Mouse (Mus musculus): Measurements from ENCODE around the gene Kif7. TPM values are rescaled to one million over a fixed set of nuclear protein-coding genes. Genes with fewer than 3 reads are reported as not detected.
A peak's percentile ranks its signal among the peaks of the same experiment; 100 is the strongest.

The Kif7 gene
- polyA plus RNA-seq, 1 experiment from 2014 or later: 6.3 TPM

GRCm38 (mm10) chr7:79705210-79705609, 10.3 kb downstream of the Kif7 start:
- DNase-seq (ENCODE audit: extremely low spot score, low spot score): no peak
- Histone ChIP-seq H3K4me3 (no peak overlapping the region), H3K36me3 (replicated peaks) (peaks cover 92% of the 10 kb centered on the region), H3K9me3 (no peaks in the 10 kb centered on the region), H3K27ac (no peak overlapping the region), H3K27me3 (ENCODE audit: poor library complexity, severe bottlenecking) (peaks cover 19% of the 10 kb centered on the region), H3K4me1 (peaks cover 7% of the 10 kb centered on the region)
- 89% methylated on average over 5 of the region's 5 CpGs for WGBS

GRCm38 (mm10) chr7:79702755-79703154, 12.8 kb downstream of the Kif7 start:
- Histone ChIP-seq H3K27me3 (ENCODE audit: poor library complexity, severe bottlenecking) (no peaks in the 10 kb centered on the region), H3K36me3 (replicated peaks) (peaks cover 100% of the 10 kb centered on the region), H3K4me1 (no peaks in the 10 kb centered on the region), H3K27ac (no peak overlapping the region), H3K9me3 (no peaks in the 10 kb centered on the region), H3K4me3 (no peak overlapping the region)
- DNase-seq (ENCODE audit: extremely low spot score, low spot score): no peak
- 87% methylated on average over 16 of the region's 16 CpGs for WGBS

GRCm38 (mm10) chr7:79696495-79696894, 19.0 kb downstream of the Kif7 start:
- DNase-seq (ENCODE audit: extremely low spot score, low spot score): no peak
- H3K27me3 ChIP-seq (ENCODE audit: poor library complexity, severe bottlenecking): no peaks in the 10 kb centered on the region
- WGBS: 88% methylated on average over 8 of the region's 8 CpGs
- H3K4me3 ChIP-seq: no peak overlapping the region
- peaks cover 100% of the 10 kb centered on the region for H3K36me3 ChIP-seq (replicated peaks)
- H3K4me1 ChIP-seq: no peaks in the 10 kb centered on the region
- H3K27ac ChIP-seq: no peak overlapping the region
- H3K9me3 ChIP-seq: no peaks in the 10 kb centered on the region

GRCm38 (mm10) chr7:79680231-79680630, 35.3 kb downstream of the Kif7 start:
- WGBS: 97% methylated on average over 2 of the region's 2 CpGs

DNA sequence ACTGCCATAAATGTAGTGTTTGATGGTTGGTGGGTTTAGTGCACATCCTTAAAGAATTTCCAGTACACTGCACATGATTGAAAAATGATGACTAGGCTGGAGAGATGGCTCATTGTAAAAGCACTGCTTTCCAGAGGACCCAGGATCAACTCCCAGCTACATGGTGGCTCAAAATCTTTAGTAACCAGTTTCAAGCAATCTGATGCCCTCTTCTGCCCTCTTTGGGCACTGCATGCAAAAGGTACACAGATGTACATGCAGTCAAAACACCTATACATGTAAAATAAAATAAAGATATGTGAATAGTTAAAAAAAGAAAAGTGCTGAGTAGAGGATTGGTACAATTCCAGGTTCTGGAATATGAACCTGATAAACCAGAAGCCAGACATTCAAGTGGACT, 36.3 kb downstream of the Kif7 start:
- H3K27me3 ChIP-seq (ENCODE audit: poor library complexity, severe bottlenecking): no peaks in the 10 kb centered on the region
- no peaks in the 10 kb centered on the region for H3K9me3 ChIP-seq
- H3K4me1 ChIP-seq: no peaks in the 10 kb centered on the region
- peaks cover 99% of the 10 kb centered on the region for H3K36me3 ChIP-seq (replicated peaks)
- no peak overlapping the region for H3K4me3 ChIP-seq
- DNase-seq (ENCODE audit: extremely low spot score, low spot score): no peak
- no peak overlapping the region for H3K27ac ChIP-seq

More at GRCm38 (mm10) chr7:79680231-79680630, 35.3 kb downstream of the Kif7 start:
- Histone ChIP-seq H3K36me3 (replicated peaks) (peaks cover 99% of the 10 kb centered on the region), H3K4me1 (no peaks in the 10 kb centered on the region), H3K4me3 (no peak overlapping the region), H3K27me3 (ENCODE audit: poor library complexity, severe bottlenecking) (no peaks in the 10 kb centered on the region), H3K27ac (no peak overlapping the region), H3K9me3 (no peaks in the 10 kb centered on the region)
- no peak for DNase-seq (ENCODE audit: extremely low spot score, low spot score)

GRCm38 (mm10) chr7:79670900-79671604, 44.5 kb downstream of the Kif7 start:
- WGBS: 97% methylated on average over 4 of the region's 4 CpGs
- Histone ChIP-seq H3K27ac (no peak overlapping the region), H3K36me3 (replicated peaks) (peaks cover 99% of the 10 kb centered on the region), H3K27me3 (ENCODE audit: poor library complexity, severe bottlenecking) (no peaks in the 10 kb centered on the region), H3K4me3 (no peak overlapping the region), H3K9me3 (no peaks in the 10 kb centered on the region), H3K4me1 (no peaks in the 10 kb centered on the region)
- no peak for DNase-seq (ENCODE audit: extremely low spot score, low spot score)

DNA sequence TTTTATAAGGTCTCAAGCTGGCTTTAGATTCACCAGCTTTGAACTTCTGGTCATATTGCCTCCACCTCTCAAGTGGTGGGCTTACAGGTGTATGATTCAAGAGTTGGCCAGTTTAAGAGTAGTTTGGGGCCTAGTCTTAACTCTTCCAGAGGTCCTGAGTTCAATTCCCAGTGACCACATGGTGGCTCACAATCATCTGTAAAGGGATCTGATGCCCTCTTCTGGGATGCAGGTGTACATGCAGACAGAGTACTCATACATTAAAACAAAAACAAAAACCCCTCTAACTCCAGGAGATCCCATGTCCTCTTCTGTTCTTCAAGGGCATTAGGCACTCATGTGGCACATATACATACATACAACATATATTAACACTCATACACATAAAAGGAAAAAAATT, 48.8 kb downstream of the Kif7 start:
- Histone ChIP-seq H3K4me3 (no peak overlapping the region), H3K9me3 (no peaks in the 10 kb centered on the region), H3K27me3 (ENCODE audit: poor library complexity, severe bottlenecking) (no peaks in the 10 kb centered on the region), H3K27ac (no peak overlapping the region), H3K4me1 (peaks cover 25% of the 10 kb centered on the region), H3K36me3 (replicated peaks) (peaks cover 95% of the 10 kb centered on the region)
- no peak for DNase-seq (ENCODE audit: extremely low spot score, low spot score)

- Histone ChIP-seq H3K4me3 (peak overlapping the region; percentile 100), H3K4me1 (peaks cover 44% of the 10 kb centered on the region), H3K27me3 (ENCODE audit: poor library complexity, severe bottlenecking) (no peaks in the 10 kb centered on the region), H3K9me3 (no peaks in the 10 kb centered on the region), H3K27ac (peak overlapping the region; percentile 96), H3K36me3 (replicated peaks) (peaks cover 42% of the 10 kb centered on the region)
- 17% methylated on average over 5 of the region's 5 CpGs for WGBS
- no peak for DNase-seq (ENCODE audit: extremely low spot score, low spot score)
These were observed 54.1 kb downstream of the Kif7 start for GRCm38 (mm10) chr7:79661253-79661890.

GRCm38 (mm10) chr7:79660291-79661150, 55.0 kb downstream of the Kif7 start:
- peaks cover 33% of the 10 kb centered on the region for H3K36me3 ChIP-seq (replicated peaks)
- no peaks in the 10 kb centered on the region for H3K9me3 ChIP-seq
- no peaks in the 10 kb centered on the region for H3K27me3 ChIP-seq (ENCODE audit: poor library complexity, severe bottlenecking)
- WGBS: under 1% methylated on average over 73 of the region's 73 CpGs
- peak overlapping the region; percentile 100 for H3K4me3 ChIP-seq
- DNase-seq (ENCODE audit: extremely low spot score, low spot score): peak; percentile 34
- peak overlapping the region; percentile 96 for H3K27ac ChIP-seq
- H3K4me1 ChIP-seq: peaks cover 44% of the 10 kb centered on the region

GRCm38 (mm10) chr7:79659578-79660290, 55.8 kb downstream of the Kif7 start, which contains the start of gene Ticrr:
Gene Ticrr (plus strand): TSS chr7:79660196.
- DNase-seq (ENCODE audit: extremely low spot score, low spot score): peak; percentile 99
- Histone ChIP-seq H3K9me3 (no peaks in the 10 kb centered on the region), H3K36me3 (replicated peaks) (peaks cover 25% of the 10 kb centered on the region), H3K27ac (peak within 1 kb of the TSS; percentile 96), H3K4me1 (peaks cover 44% of the 10 kb centered on the region), H3K27me3 (ENCODE audit: poor library complexity, severe bottlenecking) (no peaks in the 10 kb centered on the region), H3K4me3 (peak within 1 kb of the TSS; percentile 100)
- under 1% methylated on average over 39 of the region's 39 CpGs for WGBS

DNA sequence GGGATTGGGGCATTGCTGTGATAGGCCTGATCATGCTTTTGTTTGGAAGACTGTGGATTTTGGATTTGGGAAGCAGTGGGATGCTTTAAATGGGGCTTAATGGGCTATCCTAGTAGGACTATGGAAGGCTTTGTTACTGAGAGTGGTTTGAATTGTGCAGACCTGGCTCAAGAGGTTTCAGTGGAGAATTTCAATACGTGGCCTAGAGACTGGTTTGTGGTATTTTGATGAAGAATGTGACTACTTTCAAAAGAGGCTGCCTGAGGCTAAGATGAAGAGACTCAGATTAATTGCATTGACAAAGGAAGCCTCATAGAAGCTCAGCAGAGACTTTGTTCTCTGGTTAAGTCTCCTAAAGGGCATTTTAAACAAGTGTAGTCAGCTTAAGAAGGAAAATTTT, 60.9 kb downstream of the Kif7 start:
- WGBS: 6% methylated on average over 1 of the region's 1 CpGs
- H3K27ac ChIP-seq: no peak overlapping the region

GRCm38 (mm10) chr7:79654185-79654584, 61.3 kb downstream of the Kif7 start:
- Histone ChIP-seq H3K36me3 (replicated peaks) (no peaks in the 10 kb centered on the region), H3K4me3 (no peak overlapping the region), H3K9me3 (no peaks in the 10 kb centered on the region), H3K4me1 (peaks cover 11% of the 10 kb centered on the region), H3K27me3 (ENCODE audit: poor library complexity, severe bottlenecking) (no peaks in the 10 kb centered on the region), H3K27ac (no peak overlapping the region)
- WGBS: 77% methylated on average over 1 of the region's 1 CpGs
- DNase-seq (ENCODE audit: extremely low spot score, low spot score): no peak

More for the DNA sequence above, 60.9 kb downstream of the Kif7 start:
- H3K9me3 ChIP-seq: no peaks in the 10 kb centered on the region
- DNase-seq (ENCODE audit: extremely low spot score, low spot score): no peak
- H3K4me1 ChIP-seq: peaks cover 15% of the 10 kb centered on the region
- no peaks in the 10 kb centered on the region for H3K36me3 ChIP-seq (replicated peaks)
- H3K27me3 ChIP-seq (ENCODE audit: poor library complexity, severe bottlenecking): no peaks in the 10 kb centered on the region
- no peak overlapping the region for H3K4me3 ChIP-seq

Measured in forebrain, embryonic 10.5 days (tissue).